Mouse (Mus musculus) midbrain, embryonic 13.5 days (tissue): Measurements from ENCODE around the gene Rpn1. TPM values are rescaled to one million over a fixed set of nuclear protein-coding genes. Genes with fewer than 3 reads are reported as not detected.
A peak's percentile ranks its signal among the peaks of the same experiment; 100 is the strongest.

Experiments
- ATAC-seq: fragments of 200-750 bp; cut with Nextera tagmentation; 2 replicates; pipeline ENCODE4 v1.8.0; 2017; ENCODE audit warnings: mild to moderate bottlenecking, moderate TSS enrichment, moderate library complexity
- H3K27ac ChIP-seq: fragments of 300-500 bp; sonication (generic); 2 replicates; pipeline ENCODE4 v1.5.1; 2015; ENCODE audit warnings: inconsistent platforms, mild to moderate bottlenecking, moderate library complexity
- H3K27me3 ChIP-seq: fragments of 300-500 bp; sonication (generic); 2 replicates; pipeline ENCODE4 v1.6.1; 2015; ENCODE audit warnings: mild to moderate bottlenecking, inconsistent platforms
- H3K36me3 ChIP-seq: fragments of 300-500 bp; sonication (generic); 2 replicates; pipeline ENCODE4 v1.6.1; 2015; ENCODE audit warnings: mild to moderate bottlenecking, inconsistent platforms
- H3K4me1 ChIP-seq: fragments of 300-500 bp; sonication (generic); replicated peaks from 2 replicates; pipeline ENCODE4 v1.6.1; 2015; ENCODE audit warnings: inconsistent platforms
- H3K4me2 ChIP-seq: fragments of 300-500 bp; sonication (generic); replicated peaks from 2 replicates; pipeline ENCODE4 v1.6.1; 2015; ENCODE audit warnings: moderate library complexity, mild to moderate bottlenecking, inconsistent platforms
- H3K4me3 ChIP-seq: fragments of 300-500 bp; sonication (generic); replicated peaks from 2 replicates; pipeline ENCODE4 v1.5.1; 2015; ENCODE audit warnings: mild to moderate bottlenecking, inconsistent platforms
- H3K9ac ChIP-seq: fragments of 300-500 bp; sonication (generic); replicated peaks from 2 replicates; pipeline ENCODE4 v1.6.1; 2015; ENCODE audit warnings: mild to moderate bottlenecking, inconsistent platforms
- H3K9me3 ChIP-seq: fragments of 300-500 bp; sonication (generic); 2 replicates; pipeline ENCODE4 v1.6.1; 2016; ENCODE audit warnings: mild to moderate bottlenecking, inconsistent platforms
- WGBS: fragments of 180-500 bp; shearing (Covaris S2); methylation state at CpG from one replicate; pipeline ENCODE4 v1.1.7; 2015; 5-methylcytosine and 5-hydroxymethylcytosine counted together
- polyA plus RNA-seq: library from polyadenylated mRNA; unstranded; fragments of >200 nt; fragmentation: Nextera tagmentation; extraction: Ambion mirVana; gene quantifications from 2 replicates; pipeline ENCODE4 v1.2.1, GENCODE M21; 2015

Rpn1 gene
- polyA plus RNA-seq, 1 experiment from 2014 or later: 257 TPM

DNA sequence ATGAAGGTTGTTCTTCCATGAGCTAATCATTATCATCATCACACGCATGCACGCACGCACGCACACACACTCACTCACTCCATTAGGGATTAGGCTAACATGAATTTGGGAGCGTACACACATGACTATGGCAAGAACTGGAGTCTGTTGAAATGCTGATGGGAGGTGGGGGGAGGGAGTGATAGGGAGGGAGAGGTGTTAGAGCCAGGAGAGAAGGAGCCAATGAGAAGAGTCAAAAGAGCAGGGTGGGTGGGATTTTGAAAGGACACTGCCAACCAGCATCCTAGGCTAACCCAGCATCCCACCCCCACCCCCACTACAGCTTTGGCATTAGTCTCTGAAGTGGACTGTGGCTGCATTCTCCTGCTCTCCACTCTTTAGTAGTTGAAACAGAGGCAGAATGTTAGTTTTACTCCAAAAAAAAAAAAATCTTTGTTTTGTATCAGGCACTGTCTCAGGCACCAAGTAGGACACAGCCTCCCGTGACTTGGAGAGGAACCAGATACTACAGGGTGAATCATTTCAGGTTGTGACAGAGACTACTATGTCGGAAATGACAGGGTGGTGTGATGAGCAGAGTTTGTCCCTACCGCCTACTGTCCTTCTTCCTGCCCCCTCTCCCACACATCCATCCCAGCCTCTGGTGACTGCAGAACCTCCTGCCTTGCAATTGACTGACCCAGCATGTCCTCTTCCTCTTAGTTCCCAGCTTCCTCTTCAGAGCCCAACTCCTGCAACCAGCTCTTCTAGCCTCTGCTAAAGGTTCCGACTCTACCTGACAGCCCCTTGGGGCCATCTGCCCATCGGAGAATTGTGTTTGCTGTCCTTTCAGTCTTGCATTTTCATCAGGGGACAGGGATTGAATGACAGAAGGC, 23.6 kb downstream of the Rpn1 start:
- Histone ChIP-seq H3K9ac (no peak overlapping the region), H3K4me2 (no peak overlapping the region), H3K4me3 (no peak overlapping the region), H3K36me3 (peaks cover 19% of the 10 kb centered on the region), H3K27ac (no peak overlapping the region), H3K4me1 (peaks cover 14% of the 10 kb centered on the region), H3K27me3 (no peaks in the 10 kb centered on the region), H3K9me3 (no peaks in the 10 kb centered on the region)
- 90% methylated on average over 10 of the region's 10 CpGs for WGBS
- no peak for ATAC-seq

DNA sequence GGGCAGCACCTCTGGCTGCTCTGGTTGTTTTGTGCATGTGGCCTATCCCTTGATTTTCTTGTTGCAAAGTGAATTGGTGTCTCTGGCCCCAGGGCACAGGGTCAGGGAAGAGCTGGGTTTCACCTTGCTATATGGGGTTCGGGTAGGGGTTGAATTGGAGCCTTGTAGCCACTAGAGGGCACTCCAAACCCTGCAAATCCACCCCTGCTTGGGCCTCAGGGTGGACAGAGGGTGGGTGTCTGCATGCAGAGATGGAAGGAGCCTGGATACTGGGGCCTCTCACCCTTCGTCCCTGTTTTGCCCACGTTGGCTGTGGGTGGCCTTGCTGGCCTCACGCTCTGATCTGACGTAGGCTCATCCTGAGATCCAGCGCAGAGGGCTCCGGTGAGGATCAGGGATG, 28.9 kb downstream of the Rpn1 start:
- Histone ChIP-seq H3K4me2 (0 out of 2 replicates have a peak overlapping the region, but pooled peaks have one; percentile 16), H3K36me3 (no peaks in the 10 kb centered on the region), H3K9me3 (no peaks in the 10 kb centered on the region), H3K27me3 (no peaks in the 10 kb centered on the region), H3K4me1 (peaks cover 12% of the 10 kb centered on the region), H3K27ac (no peak overlapping the region), H3K4me3 (no peak overlapping the region), H3K9ac (peak overlapping the region; percentile 50; the same call in 1 of the 2 replicates)
- ATAC-seq: peak; percentile 84
- WGBS: 32% methylated on average over 7 of the region's 7 CpGs

DNA sequence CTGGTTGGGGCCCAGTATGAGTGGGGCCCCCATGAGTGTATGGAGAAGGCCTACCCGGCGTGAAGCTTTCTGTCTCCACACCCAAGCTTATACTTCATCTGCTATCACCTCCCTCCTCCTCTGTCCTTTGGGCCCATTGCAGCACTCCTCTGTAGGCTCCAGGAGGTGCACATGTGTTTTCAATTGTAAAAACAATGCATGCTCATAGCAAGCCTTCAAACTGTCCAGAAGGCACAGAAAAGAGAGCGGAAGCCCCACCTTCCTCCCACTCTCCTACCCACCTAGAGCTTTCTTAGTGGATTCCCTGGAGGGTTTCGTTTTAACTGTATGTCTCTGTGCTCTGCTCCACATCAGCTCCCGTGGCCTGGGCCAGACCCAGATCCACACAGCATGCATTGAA, 30.1 kb downstream of the Rpn1 start:
- Histone ChIP-seq H3K4me1 (peaks cover 12% of the 10 kb centered on the region), H3K4me3 (no peak overlapping the region), H3K9ac (no peak overlapping the region), H3K9me3 (no peaks in the 10 kb centered on the region), H3K27me3 (no peaks in the 10 kb centered on the region), H3K4me2 (no peak overlapping the region), H3K27ac (no peak overlapping the region), H3K36me3 (no peaks in the 10 kb centered on the region)
- 78% methylated on average over 5 of the region's 5 CpGs for WGBS
- no peak for ATAC-seq

DNA sequence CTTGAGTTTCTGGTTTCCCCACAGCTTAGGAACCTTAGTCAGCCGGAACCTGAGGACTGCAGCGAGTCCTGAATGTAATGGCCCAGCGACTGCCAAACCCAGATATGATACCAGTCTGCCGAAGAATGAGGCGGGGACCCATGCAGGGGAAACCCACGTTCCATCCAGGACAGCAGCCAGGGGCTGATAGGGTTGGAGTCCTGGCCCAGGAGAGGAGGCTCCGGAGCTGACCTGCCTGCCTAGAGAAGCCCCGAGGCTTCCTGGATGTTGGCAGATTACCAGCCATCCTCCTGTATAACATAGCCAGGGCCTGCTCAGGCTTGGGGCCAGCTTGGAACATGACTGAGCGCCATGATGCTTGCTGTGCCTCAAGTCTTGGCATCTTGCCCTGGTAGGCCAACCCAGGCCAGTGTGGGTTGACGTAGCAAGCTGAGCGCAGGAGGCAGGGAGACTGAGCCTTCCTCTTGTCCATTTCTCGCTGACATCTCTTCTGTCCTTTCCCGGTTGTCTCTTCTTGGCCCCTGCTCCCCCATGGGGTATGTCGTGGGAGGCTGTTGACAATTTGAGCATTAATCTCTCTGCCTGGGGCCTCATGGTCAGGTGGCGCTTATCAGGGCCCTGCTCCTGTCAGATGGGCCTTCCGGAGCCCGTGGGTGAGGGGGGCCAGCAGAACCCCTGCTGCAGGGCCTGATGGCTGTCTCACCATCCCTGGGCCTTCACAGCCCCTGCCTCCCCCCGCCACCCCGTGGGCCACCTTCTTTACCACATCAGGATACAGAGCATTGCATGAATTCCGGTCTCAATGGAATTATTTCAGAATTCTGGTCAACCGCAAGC, 32.3 kb downstream of the Rpn1 start:
- no peak overlapping the region for H3K4me3 ChIP-seq
- ATAC-seq: peak; percentile 32; the same call in 1 of the 2 replicates
- WGBS: 77% methylated on average over 21 of the region's 21 CpGs
- peaks cover 12% of the 10 kb centered on the region for H3K4me1 ChIP-seq
- no peaks in the 10 kb centered on the region for H3K9me3 ChIP-seq
- no peak overlapping the region for H3K4me2 ChIP-seq
- H3K27me3 ChIP-seq: no peaks in the 10 kb centered on the region
- H3K9ac ChIP-seq: 0 out of 2 replicates have a peak overlapping the region, but pooled peaks have one; percentile 0
- no peak overlapping the region for H3K27ac ChIP-seq
- H3K36me3 ChIP-seq: no peaks in the 10 kb centered on the region

DNA sequence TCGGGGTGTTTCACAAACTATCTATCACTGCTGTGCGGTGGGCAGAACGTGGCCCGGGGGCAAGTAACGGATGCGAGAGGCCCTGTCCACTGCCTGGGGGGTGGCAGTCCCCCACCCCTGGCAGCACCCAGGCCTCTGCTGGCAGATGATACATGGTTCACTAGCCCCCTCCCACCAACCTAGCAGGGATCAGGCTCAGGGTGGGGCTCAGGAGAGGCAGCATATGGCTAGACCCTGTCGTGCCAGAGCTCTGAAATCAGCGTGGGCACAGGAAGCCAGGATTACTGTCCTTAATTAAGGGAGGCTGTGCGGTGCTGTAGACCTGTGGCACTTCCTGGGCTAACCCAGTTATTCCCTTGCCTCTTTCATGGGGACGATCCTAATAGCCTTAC, 32.9 kb downstream of the Rpn1 start:
- no peak for ATAC-seq
- H3K4me2 ChIP-seq: no peak overlapping the region
- 83% methylated on average over 10 of the region's 10 CpGs for WGBS
- H3K27me3 ChIP-seq: no peaks in the 10 kb centered on the region
- H3K4me1 ChIP-seq: peaks cover 12% of the 10 kb centered on the region
- no peaks in the 10 kb centered on the region for H3K36me3 ChIP-seq
- 0 out of 2 replicates have a peak overlapping the region, but pooled peaks have one; percentile 0 for H3K9ac ChIP-seq
- H3K27ac ChIP-seq: no peak overlapping the region
- no peaks in the 10 kb centered on the region for H3K9me3 ChIP-seq
- H3K4me3 ChIP-seq: no peak overlapping the region

DNA sequence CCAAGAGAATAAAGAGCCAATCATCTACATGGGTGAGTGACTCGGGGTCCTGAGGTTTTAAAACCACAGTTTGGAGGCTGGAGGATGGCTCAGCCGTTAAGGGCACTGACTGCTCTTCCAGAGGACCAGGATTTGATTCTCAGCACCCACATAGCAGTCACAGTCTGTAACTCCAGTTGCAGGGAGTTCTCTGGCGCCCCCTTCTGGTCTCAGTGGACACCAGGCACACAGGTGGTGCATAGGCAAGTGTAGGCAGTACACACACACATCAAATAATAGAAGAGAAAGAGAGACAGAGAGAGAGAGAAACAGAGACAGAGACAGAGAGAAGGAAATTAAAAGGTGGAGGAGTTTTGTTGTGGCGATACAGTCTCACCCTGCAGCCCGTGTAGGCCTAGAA, 35.0 kb downstream of the Rpn1 start:
- Histone ChIP-seq H3K36me3 (no peaks in the 10 kb centered on the region), H3K27me3 (no peaks in the 10 kb centered on the region), H3K9me3 (no peaks in the 10 kb centered on the region), H3K27ac (no peak overlapping the region), H3K9ac (no peak overlapping the region), H3K4me1 (peaks cover 16% of the 10 kb centered on the region; the same call in 1 of the 2 replicates), H3K4me3 (no peak overlapping the region), H3K4me2 (no peak overlapping the region)
- no peak for ATAC-seq
- 73% methylated on average over 5 of the region's 5 CpGs for WGBS

DNA sequence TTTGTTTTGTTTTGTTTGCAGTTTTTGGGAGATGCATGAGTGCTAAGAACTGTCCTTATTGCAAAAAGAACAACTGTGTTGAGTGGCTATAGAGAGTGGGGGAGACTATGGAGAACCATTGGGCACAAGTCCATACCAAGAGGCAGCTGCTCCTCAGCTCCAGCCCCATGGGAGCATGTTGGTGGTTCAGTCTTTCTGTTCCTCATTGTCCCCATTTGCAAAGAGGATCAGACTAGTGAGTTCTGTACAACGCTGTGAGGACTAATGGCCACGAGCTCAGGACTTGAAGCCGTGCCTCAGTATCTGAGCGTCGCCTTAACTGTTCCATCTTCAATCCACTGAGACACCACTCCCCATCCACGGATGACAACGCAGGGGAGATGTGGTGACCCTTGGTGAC, 36.5 kb downstream of the Rpn1 start:
- Histone ChIP-seq H3K27ac (no peak overlapping the region), H3K9me3 (no peaks in the 10 kb centered on the region), H3K4me3 (no peak overlapping the region), H3K36me3 (no peaks in the 10 kb centered on the region), H3K4me2 (no peak overlapping the region), H3K27me3 (no peaks in the 10 kb centered on the region), H3K9ac (no peak overlapping the region), H3K4me1 (peaks cover 16% of the 10 kb centered on the region; the same call in 1 of the 2 replicates)
- 89% methylated on average over 7 of the region's 7 CpGs for WGBS
- ATAC-seq: no peak

DNA sequence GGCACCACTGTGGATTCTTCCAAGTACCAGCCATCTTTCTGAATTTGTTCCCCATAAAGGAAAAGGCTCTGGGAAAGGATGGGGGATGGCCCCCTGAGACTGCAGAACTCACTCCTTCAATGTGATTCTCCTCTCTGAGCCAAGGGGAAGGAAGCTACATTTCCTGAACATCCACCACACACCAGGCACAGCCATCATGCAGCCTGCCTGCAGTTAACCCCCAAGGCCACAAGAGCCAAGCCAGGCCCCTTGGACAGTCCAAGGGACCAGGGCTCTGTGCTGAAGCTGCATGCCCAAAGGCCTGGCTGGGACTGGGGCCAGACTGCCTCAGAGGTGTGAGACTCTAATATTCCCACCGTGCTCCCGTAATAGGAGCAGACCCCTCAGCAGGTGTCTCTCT, 37.5 kb downstream of the Rpn1 start:
- ATAC-seq: no peak
- H3K4me2 ChIP-seq: no peak overlapping the region
- H3K4me1 ChIP-seq: peaks cover 11% of the 10 kb centered on the region; the same call in 1 of the 2 replicates
- no peak overlapping the region for H3K27ac ChIP-seq
- WGBS: 88% methylated on average over 2 of the region's 2 CpGs
- no peaks in the 10 kb centered on the region for H3K36me3 ChIP-seq
- H3K9ac ChIP-seq: no peak overlapping the region
- no peaks in the 10 kb centered on the region for H3K27me3 ChIP-seq
- no peaks in the 10 kb centered on the region for H3K9me3 ChIP-seq
- no peak overlapping the region for H3K4me3 ChIP-seq

DNA sequence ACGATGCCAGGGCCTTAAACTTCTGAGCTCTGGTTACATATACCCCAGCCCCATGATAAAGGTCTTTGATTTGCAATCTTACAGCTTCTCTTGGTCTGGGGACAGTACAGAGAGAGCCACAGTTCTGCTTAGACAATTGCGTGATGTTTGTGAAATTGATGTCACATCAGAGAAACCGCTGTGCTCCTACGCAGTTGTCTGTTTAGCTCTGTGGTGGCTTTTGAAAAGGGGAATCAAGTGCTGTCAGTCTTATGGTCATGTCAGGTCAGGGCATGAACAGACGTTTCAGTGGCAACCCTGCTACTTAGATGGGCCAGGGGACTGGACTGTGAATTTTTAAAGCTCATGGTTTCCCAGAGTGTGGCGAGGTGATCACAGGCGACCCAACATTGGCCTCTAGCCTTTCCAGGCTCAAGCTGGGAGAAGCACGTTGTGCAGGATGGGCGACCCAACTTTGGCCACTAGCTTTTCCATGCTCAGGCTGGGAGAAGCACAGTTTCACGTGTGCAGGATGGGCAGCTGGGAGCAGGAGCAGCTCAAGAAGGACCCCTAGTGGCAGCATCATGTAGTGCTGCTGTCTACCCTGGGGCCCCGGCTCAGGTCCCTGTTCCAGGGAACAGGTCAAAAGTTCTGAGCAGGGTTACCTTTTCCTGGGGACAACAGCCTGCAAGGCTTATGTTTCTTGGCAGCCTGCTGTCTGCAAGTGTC, 39.0 kb downstream of the Rpn1 start:
- Histone ChIP-seq H3K36me3 (no peaks in the 10 kb centered on the region), H3K4me1 (peaks cover 9% of the 10 kb centered on the region; the same call in 1 of the 2 replicates), H3K4me3 (no peak overlapping the region), H3K4me2 (peak overlapping the region; percentile 34), H3K27me3 (no peaks in the 10 kb centered on the region), H3K9ac (no peak overlapping the region), H3K9me3 (no peaks in the 10 kb centered on the region), H3K27ac (no peak overlapping the region)
- 42% methylated on average over 11 of the region's 11 CpGs for WGBS
- no peak; the same call in none of the 2 replicates for ATAC-seq

DNA sequence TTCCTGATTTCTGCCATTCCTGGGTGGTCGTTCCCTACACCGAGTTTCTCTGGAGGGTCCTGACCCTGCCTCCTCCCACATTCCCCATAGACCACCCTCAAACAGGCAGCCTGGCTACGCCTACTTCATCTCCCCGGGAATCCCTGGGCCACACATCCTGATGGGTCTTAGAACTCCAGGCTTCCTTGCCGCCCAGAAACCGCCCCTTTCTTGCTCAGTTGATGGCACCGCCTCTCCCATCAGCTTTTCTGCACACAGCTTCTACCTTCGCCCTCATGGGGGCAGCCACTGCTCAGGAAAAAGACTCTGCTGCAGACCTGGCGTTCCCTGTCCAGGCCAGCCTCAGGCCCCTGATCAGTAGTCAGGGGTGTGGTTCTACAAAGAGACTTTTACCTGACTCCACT, 39.6 kb downstream of the Rpn1 start:
- H3K4me1 ChIP-seq: peaks cover 9% of the 10 kb centered on the region; the same call in 1 of the 2 replicates
- 0 out of 2 replicates have a peak overlapping the region, but pooled peaks have one; percentile 7 for H3K9ac ChIP-seq
- 0% methylated on average over 9 of the region's 9 CpGs for WGBS
- H3K27me3 ChIP-seq: no peaks in the 10 kb centered on the region
- H3K36me3 ChIP-seq: no peaks in the 10 kb centered on the region
- H3K4me2 ChIP-seq: peak overlapping the region; percentile 34
- H3K27ac ChIP-seq: no peak overlapping the region
- ATAC-seq: peak; percentile 84
- no peaks in the 10 kb centered on the region for H3K9me3 ChIP-seq
- H3K4me3 ChIP-seq: no peak overlapping the region

DNA sequence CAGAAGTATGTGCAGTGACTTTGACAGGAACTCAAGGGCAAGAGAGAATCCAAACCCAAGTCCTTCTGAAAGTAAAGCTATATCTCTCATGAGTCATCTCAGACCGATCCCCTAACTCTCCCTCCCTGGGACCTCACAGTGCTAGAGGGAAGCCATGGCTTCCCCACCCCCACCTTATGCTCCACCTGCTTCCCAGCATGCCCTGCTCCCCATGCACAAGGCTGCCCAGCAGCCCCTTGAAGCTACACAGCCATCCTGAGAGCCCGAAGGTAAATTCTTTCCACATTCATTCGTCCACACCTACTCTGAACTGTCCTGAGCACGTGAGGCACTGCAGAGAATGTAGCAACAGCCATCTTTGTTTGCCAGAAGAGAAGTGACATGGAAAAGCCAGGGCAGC, 40.3 kb downstream of the Rpn1 start:
- Histone ChIP-seq H3K4me1 (peaks cover 9% of the 10 kb centered on the region; the same call in 1 of the 2 replicates), H3K27me3 (no peaks in the 10 kb centered on the region), H3K36me3 (no peaks in the 10 kb centered on the region), H3K4me2 (no peak overlapping the region), H3K4me3 (no peak overlapping the region), H3K27ac (no peak overlapping the region), H3K9me3 (no peaks in the 10 kb centered on the region), H3K9ac (no peak overlapping the region)
- 0 out of 2 replicates have a peak, but pooled peaks have one; percentile 7 for ATAC-seq
- 79% methylated on average over 4 of the region's 4 CpGs for WGBS
